Mouse (Mus musculus) MEL (cell line): ENCODE results near the gene Aftph. TPM values are rescaled to one million over a fixed set of nuclear protein-coding genes. Genes with fewer than 3 reads are reported as not detected.
A peak's percentile ranks its signal among the peaks of the same experiment; 100 is the strongest.

ENCODE experiments used
- DNase-seq: peaks from one replicate; pipeline ENCODE4 v3.0.0; 2011; ENCODE audit warnings: low read depth, low spot score
- H3K27ac ChIP-seq: 2 replicates; pipeline ENCODE4 v1.5.1; 2012; ENCODE audit warnings: low read depth, mild to moderate bottlenecking, control low read depth, low read length, moderate library complexity; ENCODE audit not compliant: control insufficient read depth
- H3K27me3 ChIP-seq, 2 experiments: fragments of 150-350 bp in 1 of 2; sonication (generic) in 1 of 2; 2 replicates each; pipeline ENCODE4 v1.6.1; 2012; ENCODE audit warnings: low read length in 2 of 2, mild to moderate bottlenecking in 2 of 2, improper control_type of control experiment in 1 of 2, moderate library complexity in 1 of 2; ENCODE audit not compliant: insufficient read depth in 2 of 2, control insufficient read depth in 1 of 2
- H3K36me3 ChIP-seq, 2 experiments: 2 replicates each; pipeline ENCODE4 v1.6.1; 2012 to 2014; ENCODE audit warnings: low read length in 2 of 2, improper control_type of control experiment in 1 of 2, inconsistent platforms in 1 of 2, mild to moderate bottlenecking in 1 of 2; ENCODE audit not compliant: insufficient read depth in 2 of 2, control insufficient read depth in 1 of 2
- H3K4me1 ChIP-seq, 2 experiments: fragments of 150-350 bp in 1 of 2; sonication (generic) in 1 of 2; 2 replicates each; pipeline ENCODE4 v1.6.1; 2012; ENCODE audit warnings: low read length in 2 of 2, improper control_type of control experiment in 1 of 2, mild to moderate bottlenecking in 1 of 2; ENCODE audit not compliant: insufficient read depth in 2 of 2, control insufficient read depth in 1 of 2
- H3K4me3 ChIP-seq, 2 experiments: fragments of 150-350 bp in 1 of 2; sonication (generic) in 1 of 2; 2 replicates each; pipeline ENCODE4 v1.5.1; 2012; ENCODE audit warnings: low read depth in 2 of 2, low read length in 2 of 2, mild to moderate bottlenecking in 2 of 2, moderate library complexity in 2 of 2, control low read depth in 1 of 2, improper control_type of control experiment in 1 of 2; ENCODE audit not compliant: control insufficient read depth in 1 of 2, insufficient read depth in 1 of 2
- H3K79me2 ChIP-seq: 2 replicates; pipeline ENCODE4 v1.6.1; 2012; ENCODE audit warnings: mild to moderate bottlenecking, low read length, moderate library complexity; ENCODE audit not compliant: control insufficient read depth, poor library complexity, insufficient read depth
- H3K9ac ChIP-seq: 2 replicates; pipeline ENCODE4 v1.6.1; 2012; ENCODE audit warnings: low read depth, mild to moderate bottlenecking, control low read depth, low read length, moderate library complexity; ENCODE audit not compliant: control insufficient read depth, poor library complexity, severe bottlenecking
- H3K9me3 ChIP-seq: fragments of 150-350 bp; sonication (generic); replicated peaks from 2 replicates; pipeline ENCODE4 v1.6.1; 2012; ENCODE audit warnings: mild to moderate bottlenecking, low read length, improper control_type of control experiment, moderate library complexity; ENCODE audit not compliant: insufficient read depth
- CHD1 ChIP-seq: IDR thresholded peaks from 2 replicates; pipeline ENCODE4 v1.6.1; 2012; ENCODE audit warnings: low read depth, mild to moderate bottlenecking, inconsistent platforms, low read length, improper control_type of control experiment
- CHD2 ChIP-seq: IDR thresholded peaks from 2 replicates; pipeline ENCODE4 v1.6.1; 2011; ENCODE audit warnings: low read length, improper control_type of control experiment
- ETS1 ChIP-seq: IDR thresholded peaks from 2 replicates; pipeline ENCODE4 v1.6.1; 2012; ENCODE audit warnings: low read depth, mild to moderate bottlenecking, inconsistent platforms, low read length, improper control_type of control experiment, moderate library complexity
- JUND ChIP-seq: IDR thresholded peaks from 2 replicates; pipeline ENCODE4 v1.6.1; 2011; ENCODE audit warnings: low read depth, mild to moderate bottlenecking, improper control_type of control experiment, low read length
- MAFK ChIP-seq: IDR thresholded peaks from 2 replicates; pipeline ENCODE4 v1.6.1; 2011; ENCODE audit warnings: low read depth, mild to moderate bottlenecking, low read length, improper control_type of control experiment, borderline replicate concordance
- MAZ ChIP-seq: IDR thresholded peaks from 2 replicates; pipeline ENCODE4 v1.6.1; 2012; ENCODE audit warnings: low read depth, mild to moderate bottlenecking, inconsistent platforms, low read length, improper control_type of control experiment
- MYB ChIP-seq: IDR thresholded peaks from 2 replicates; pipeline ENCODE4 v1.6.1; 2011; ENCODE audit warnings: mild to moderate bottlenecking, low read depth, low read length, improper control_type of control experiment
- NELFE ChIP-seq: IDR thresholded peaks from 2 replicates; pipeline ENCODE4 v1.6.1; 2011; ENCODE audit warnings: low read depth, low read length, improper control_type of control experiment
- POLR2A ChIP-seq, 2 experiments: IDR thresholded peaks; 2 replicates each; pipeline ENCODE4 v1.6.1; 2011 to 2012; ENCODE audit warnings: low read length in 2 of 2, mild to moderate bottlenecking in 2 of 2, control low read depth in 1 of 2, improper control_type of control experiment in 1 of 2, low read depth in 1 of 2, moderate library complexity in 1 of 2; ENCODE audit not compliant: control insufficient read depth in 1 of 2, insufficient read depth in 1 of 2, poor library complexity in 1 of 2
- POLR2AphosphoS2 ChIP-seq: IDR thresholded peaks from 2 replicates; pipeline ENCODE4 v1.6.1; 2011; ENCODE audit warnings: low read length, improper control_type of control experiment
- RAD21 ChIP-seq: IDR thresholded peaks from 2 replicates; pipeline ENCODE4 v1.6.1; 2011; ENCODE audit warnings: mild to moderate bottlenecking, low read depth, low read length, improper control_type of control experiment
- RCOR1 ChIP-seq: IDR thresholded peaks from 2 replicates; pipeline ENCODE4 v1.6.1; 2012; ENCODE audit warnings: low read depth, mild to moderate bottlenecking, inconsistent platforms, low read length, improper control_type of control experiment
- TAL1 ChIP-seq: IDR thresholded peaks from 2 replicates; pipeline ENCODE4 v1.6.1; 2012; ENCODE audit warnings: mild to moderate bottlenecking, inconsistent platforms, low read length, moderate library complexity, mixed read lengths
- TBP ChIP-seq: IDR thresholded peaks from 2 replicates; pipeline ENCODE4 v1.8.0; 2011; ENCODE audit warnings: low read depth, low read length, improper control_type of control experiment
- USF2 ChIP-seq, 2 experiments: IDR thresholded peaks; 2 replicates each; pipeline ENCODE4 v1.6.1; 2011 to 2012; ENCODE audit warnings: improper control_type of control experiment in 2 of 2, low read length in 2 of 2, borderline replicate concordance in 1 of 2, inconsistent platforms in 1 of 2, low read depth in 1 of 2, mild to moderate bottlenecking in 1 of 2; ENCODE audit not compliant: insufficient read depth in 1 of 2
- ZMIZ1 ChIP-seq: IDR thresholded peaks from 2 replicates; pipeline ENCODE4 v1.6.1; 2012; ENCODE audit warnings: low read depth, mild to moderate bottlenecking, inconsistent platforms, low read length, improper control_type of control experiment, moderate library complexity
- polyA plus RNA-seq, 2 experiments: library from polyadenylated mRNA; stranded (reverse) in 1 of 2; unstranded in 1 of 2; fragments of >175 nt in 1 of 2; fragments of >200 nt in 1 of 2; gene quantifications; 2 replicates each; pipeline versions ENCODE4 v1.2.1 to v1.2.4; 2012; ENCODE audit warnings: low replicate concordance in 2 of 2, low read depth in 1 of 2; ENCODE audit not compliant: insufficient read length in 2 of 2, insufficient read depth in 1 of 2, missing spikeins in 1 of 2
- total RNA-seq: library from RNA; depleted of rRNA; stranded (reverse); fragments of 300-350 nt; gene quantifications from 2 replicates; pipeline ENCODE4 v1.2.3, GENCODE M21; 2012

Aftph gene
- total and polyA plus RNA-seq, 3 experiments = 38.1 to 47.2 (median 38.1) TPM

GRCm38 (mm10) chr11:20750573-20750972 is 9.2 kb upstream of the Aftph start:
- TF ChIP-seq MAFK = no peak
- TF ChIP-seq USF2 (IDR thresholded peaks at IDR 0.05; ENCODE audit: borderline replicate concordance in 1 of 2, insufficient read depth in 1 of 2, low read depth in 1 of 2, low read length in 2 of 2) = no peak
- TF ChIP-seq CHD2 = no peak
- DNase-seq = no peak
- Histone ChIP-seq H3K36me3 (no peaks in the 10 kb centered on the region), H3K27ac (no peak overlapping the region), H3K27me3 (peaks cover 3 to 8% of the 10 kb centered on the region in 2 experiments), H3K4me3 (no peak overlapping the region), H3K9me3 (no peaks in the 10 kb centered on the region), H3K4me1 (no peaks in the 10 kb centered on the region), H3K9ac (no peak overlapping the region), H3K79me2 (no peaks in the 10 kb centered on the region)

GRCm38 (mm10) chr11:20743353-20743752 is 2.0 kb upstream of the Aftph start:
- Histone ChIP-seq H3K9me3 (no peaks in the 10 kb centered on the region), H3K9ac (peak overlapping the region; percentile 9; the same call in 1 of the 2 replicates), H3K27me3 (peaks cover 2 to 8% of the 10 kb centered on the region in 2 experiments; a peak in 3 of 4 replicates), H3K79me2 (peaks cover 16% of the 10 kb centered on the region), H3K4me1 (peaks cover 3 to 9% of the 10 kb centered on the region in 2 experiments; a peak in 3 of 4 replicates), H3K36me3 (peaks cover 0 to 10% of the 10 kb centered on the region in 2 experiments; a peak in 2 of 4 replicates), H3K27ac (no peak overlapping the region)
- DNase-seq = no peak
- TF ChIP-seq USF2 (IDR thresholded peaks at IDR 0.05; ENCODE audit: borderline replicate concordance in 1 of 2, insufficient read depth in 1 of 2, low read depth in 1 of 2, low read length in 2 of 2) (no peak), MYB (no peak), JUND (no peak), CHD2 (no peak), RAD21 (no peak), POLR2AphosphoS2 (no peak), ETS1 (no peak), RCOR1 (no peak), CHD1 (no peak), MAZ (no peak), TAL1 (no peak), TBP (no peak), POLR2A (IDR thresholded peaks at IDR 0.05; ENCODE audit: control insufficient read depth in 1 of 2, insufficient read depth in 1 of 2, low read depth in 1 of 2, low read length in 2 of 2, poor library complexity in 1 of 2) (no peak), ZMIZ1 (no peak), NELFE (no peak)
- TF ChIP-seq, all 39 proteins: peak for 0
- H3K4me3 ChIP-seq = peak overlapping the region in 1 of 2 experiments; percentile 78; a peak in 2 of 4 replicates
